Mouse (Mus musculus) gonadal fat pad, adult 2 months (tissue): ENCODE measurements at regions not wholly inside any gene's neighbourhood (a gene's known extent, or its start where the extent isn't known, plus 50 kb on each side); places are given as distances from the start of the nearest gene placed in this dataset.

Source experiments
- DNase-seq: peaks from one replicate; pipeline ENCODE4 v3.0.0-alpha.2; 2012; ENCODE audit warnings: low read depth

GRCm38 (mm10) chr2:137436161-137436560 lies 319.7 kb upstream of the Jag1 start:
- DNase-seq: no peak

GRCm38 (mm10) chr2:137422656-137423055 lies 306.2 kb upstream of the Jag1 start:
- DNase-seq: no peak

DNA sequence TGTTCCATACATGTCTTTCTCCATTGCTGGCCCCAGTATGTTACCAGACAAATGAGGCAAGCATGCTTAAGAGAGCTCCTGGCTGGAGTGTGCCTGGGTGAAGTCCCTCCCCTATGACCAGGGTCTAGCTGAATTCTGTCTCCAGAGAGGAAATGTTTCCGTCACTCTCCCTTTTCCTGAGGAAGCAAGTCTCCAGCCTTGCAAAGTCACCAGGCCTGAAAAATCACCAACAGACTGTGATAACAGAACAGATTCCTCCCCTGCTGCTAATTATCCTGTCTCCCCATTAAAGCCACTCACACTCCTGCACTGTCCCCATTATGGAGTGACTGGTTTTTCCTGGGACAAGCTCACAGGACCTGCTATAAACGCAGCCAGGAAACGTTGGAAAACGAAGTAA lies 303.2 kb upstream of the Jag1 start:
- no peak for DNase-seq

DNA sequence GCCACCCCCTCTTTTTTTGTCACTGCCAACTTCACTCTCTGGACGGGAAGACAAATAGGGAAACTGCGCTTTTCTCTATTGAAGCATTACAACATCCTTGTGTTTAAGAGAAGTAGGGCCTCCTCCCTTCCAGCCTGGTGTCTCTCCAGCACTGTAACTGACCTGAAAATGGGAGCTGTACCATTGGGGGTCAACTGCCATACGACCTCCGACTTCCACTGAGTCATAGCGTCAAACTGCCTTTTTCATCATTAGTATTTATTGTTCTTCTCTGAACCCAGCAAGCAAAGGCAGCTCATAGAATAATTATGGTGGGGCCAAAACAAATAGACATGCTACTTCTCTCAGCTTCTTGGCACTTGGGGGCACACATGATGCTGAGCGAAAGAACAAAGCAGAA lies 301.2 kb upstream of the Jag1 start:
- DNase-seq: no peak

DNA sequence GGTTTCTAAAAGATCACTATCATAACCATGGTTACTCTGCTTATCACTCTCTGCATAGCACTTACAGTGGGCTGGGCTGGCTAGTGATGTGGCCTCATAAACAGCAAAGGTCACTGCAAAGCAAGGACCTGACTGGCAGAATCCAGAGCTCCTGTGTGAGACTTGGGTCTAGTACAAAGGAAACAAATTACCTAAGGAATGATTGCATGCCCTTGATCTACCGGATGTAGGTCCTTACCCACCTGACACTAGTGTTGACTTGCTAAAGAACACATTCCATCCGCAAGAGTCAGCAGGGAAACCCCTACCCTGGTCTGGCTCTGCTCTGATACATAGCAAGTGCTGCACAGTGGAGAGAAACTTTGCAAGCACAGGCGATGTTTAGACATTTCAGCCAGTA lies 297.0 kb upstream of the Jag1 start:
- no peak for DNase-seq

DNA sequence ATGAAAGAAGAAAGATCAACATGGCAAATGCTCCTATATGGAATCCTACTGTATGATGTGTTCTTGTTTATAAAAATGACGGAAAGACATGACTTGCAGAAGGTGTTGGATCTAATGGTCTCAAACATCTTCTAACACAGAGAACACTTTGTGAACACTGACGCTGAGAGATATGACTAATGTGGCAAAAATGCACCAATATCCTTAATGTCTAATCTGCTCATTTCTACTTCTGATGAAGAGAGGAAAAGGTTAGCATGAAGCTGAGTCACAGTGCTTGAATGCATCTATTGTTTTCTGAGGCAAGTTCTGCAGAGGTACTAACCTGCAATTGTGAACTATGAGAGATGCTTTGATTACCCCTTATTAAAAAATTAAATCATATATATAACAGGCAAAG lies 293.2 kb upstream of the Jag1 start:
- no peak for DNase-seq

- DNase-seq: no peak
Observed at GRCm38 (mm10) chr2:137408294-137408693, 291.9 kb upstream of the Jag1 start.

DNA sequence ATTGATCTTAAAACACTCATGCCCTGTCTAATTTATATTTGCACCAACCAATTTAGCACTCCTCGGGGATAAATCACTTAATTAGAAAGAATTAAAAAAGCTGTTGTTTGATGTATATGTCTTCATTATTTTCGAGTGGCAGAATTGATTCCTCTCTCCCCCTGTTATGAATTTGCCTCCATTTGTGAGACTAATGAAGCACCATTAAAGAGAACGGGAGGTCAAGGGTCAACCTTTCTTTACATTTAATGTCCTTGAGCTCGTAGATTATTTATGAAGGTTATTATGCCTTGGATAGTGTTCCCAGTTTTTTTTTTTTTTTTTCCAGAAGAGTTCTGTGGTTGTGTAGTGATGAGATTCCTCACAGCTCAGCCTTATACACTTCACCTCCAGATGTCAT lies 277.0 kb upstream of the Jag1 start:
- DNase-seq: no peak

- DNase-seq: no peak
Observed at GRCm38 (mm10) chr2:137379816-137380215, 263.4 kb upstream of the Jag1 start.

DNA sequence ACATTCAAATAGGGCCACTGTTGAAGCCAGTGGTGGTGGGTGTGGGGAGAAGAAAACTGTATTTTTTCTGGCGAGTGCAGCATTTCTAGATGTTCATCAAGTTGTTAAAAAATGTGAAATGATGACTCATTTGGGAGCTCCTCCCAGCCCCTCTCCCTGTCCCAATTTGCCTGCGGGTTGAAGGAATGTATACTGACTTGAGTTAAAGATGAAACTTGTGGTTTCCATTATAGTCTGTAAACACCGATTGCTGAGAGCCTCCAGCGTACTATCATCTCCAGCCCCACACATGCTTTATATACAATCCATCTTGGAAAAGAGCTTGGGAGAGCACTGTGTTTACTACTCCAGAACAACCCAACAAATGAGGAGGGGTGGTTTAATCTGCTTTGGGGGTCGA lies 258.9 kb upstream of the Jag1 start:
- no peak for DNase-seq

DNA sequence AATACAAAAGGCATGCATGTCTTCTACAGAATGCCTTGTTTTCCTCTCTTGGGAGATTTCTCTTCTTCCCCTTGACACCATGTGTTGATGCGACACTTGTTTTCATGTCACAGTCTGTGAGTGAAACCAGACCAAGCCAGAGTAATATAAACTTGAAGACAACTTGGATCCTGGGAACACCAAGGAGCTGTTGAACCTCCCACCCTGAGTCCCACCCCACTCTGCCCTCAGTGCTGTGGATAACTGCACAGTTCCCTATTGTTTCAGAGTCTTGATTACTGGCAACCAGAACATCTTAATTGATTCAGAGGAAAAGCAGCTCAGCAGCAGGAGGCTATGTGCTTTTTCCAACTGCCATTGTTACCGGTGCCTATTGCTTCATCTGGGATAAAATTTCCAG lies 254.6 kb upstream of the Jag1 start:
- no peak for DNase-seq

DNA sequence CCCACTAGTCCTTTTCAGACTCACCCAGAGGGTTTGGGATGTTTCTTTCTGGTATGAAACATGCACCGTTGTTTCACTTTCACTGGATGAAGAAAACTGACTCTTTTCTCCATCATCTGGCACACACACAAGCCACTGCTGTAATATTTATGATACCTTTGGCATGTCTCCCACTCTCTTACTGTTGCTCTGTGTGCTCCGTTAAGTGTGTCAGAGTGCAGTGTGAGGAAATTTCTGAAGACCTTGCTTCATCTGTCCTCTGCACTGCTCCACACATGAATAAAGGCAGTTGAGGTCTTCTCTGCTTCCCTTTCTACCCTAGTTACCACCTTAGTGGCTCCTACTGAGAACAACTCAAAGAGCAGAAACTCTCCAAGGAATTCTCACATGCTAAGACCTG lies 246.6 kb upstream of the Jag1 start:
- DNase-seq: peak; percentile 55

GRCm38 (mm10) chr2:137357181-137357738 lies 240.8 kb upstream of the Jag1 start:
- DNase-seq: no peak

GRCm38 (mm10) chr2:137343736-137344135 lies 227.3 kb upstream of the Jag1 start:
- DNase-seq: no peak

- no peak for DNase-seq
Observed at GRCm38 (mm10) chr2:137329995-137330394, 213.6 kb upstream of the Jag1 start.

DNA sequence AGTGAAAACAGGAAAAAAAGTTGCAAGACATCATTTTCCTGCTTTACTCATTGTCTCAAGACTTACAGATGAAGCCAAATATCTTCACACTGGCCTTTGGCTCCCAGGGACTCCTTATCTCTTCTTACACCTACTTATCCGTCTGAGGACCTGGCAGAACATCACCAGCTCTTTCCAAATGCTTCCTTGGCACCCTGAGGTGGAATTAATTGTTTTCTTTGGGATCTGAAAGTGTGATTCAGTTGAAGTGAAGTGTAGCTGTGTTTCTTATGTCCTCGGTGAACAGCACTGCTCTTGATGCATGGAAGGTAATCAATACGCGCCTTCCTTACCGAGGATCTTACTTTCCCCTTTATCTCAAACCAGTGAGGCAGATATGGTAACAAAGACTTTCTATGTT lies 207.0 kb upstream of the Jag1 start:
- peak; percentile 62 for DNase-seq

- DNase-seq: no peak
Observed at GRCm38 (mm10) chr2:137310511-137310910, 194.1 kb upstream of the Jag1 start.

GRCm38 (mm10) chr2:137308116-137308515 lies 191.7 kb upstream of the Jag1 start:
- DNase-seq: no peak

DNA sequence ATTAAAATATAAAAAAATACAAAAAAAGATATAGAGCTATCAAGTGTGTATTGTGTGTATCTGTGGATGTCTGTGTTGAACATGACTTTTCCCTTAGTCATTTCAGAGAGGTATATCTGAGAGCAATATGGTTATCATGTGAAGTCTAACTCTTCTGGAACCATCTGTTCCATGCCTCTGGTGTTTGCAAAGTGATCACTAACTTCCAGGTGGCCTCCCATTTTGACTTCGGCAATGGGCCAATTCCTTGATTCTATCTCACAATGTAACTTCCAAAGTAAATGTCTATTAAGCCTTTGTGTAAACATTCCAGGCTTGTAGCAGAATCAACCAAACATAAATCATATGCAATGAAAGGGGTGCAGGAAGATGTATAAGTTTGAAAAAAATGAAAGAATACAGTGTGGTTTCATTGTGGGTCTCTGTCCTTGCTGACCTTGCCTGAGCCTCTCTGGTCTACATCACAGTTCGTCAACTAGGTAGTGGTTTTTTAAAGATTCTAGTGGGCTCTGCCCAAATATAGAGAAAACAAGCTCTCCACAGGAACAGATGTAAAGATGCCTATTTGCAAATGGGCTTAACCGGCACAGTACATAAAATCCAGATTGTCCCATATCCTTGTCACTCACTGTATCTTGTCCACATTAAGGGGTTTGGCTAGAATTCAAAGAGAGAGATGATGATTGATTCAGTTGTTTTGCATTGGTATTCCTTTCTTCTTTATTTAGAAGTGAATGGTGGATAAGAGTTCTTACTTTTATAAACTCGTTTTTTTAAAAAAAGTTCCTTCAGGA lies 185.2 kb upstream of the Jag1 start:
- no peak for DNase-seq

DNA sequence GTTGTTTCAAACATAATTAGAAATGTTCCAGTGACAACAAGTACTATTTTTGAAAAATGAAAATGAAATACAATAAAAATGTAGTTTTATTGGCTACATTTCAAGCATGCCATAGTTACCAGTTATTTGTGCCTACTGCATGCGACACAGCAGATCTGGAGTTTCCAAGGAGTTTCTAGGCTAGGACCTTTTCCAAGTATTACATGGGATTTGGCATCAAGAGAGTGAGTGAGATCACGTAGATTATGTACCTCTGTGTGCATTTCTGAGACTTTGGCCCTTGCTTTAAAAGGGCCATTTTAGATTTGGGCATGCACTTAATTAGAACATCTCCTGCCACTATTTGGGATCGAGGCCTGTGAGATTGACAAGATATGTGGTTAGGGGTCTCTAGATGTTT lies 172.8 kb upstream of the Jag1 start:
- no peak for DNase-seq

- DNase-seq: no peak
Observed at GRCm38 (mm10) chr2:137271575-137272180, 155.2 kb upstream of the Jag1 start.

DNA sequence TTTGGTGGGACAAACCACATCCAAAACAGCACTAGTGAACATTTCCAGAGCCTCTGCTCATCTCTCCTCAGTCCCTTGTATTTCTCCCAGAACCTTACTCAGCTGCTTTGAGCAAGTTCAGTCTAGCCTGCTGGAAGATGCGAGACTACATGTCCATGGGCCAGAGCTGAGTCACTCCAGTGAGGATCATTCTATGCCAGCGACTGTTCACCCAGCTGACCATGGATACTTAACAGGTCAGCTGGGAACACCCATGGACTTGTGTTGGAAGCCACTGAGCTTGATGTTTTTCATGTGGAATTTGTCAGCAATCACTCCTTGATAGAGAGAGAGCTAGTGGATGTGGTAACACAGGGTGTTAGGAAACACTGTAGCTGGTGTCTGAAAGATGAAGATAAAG lies 146.5 kb upstream of the Jag1 start:
- no peak for DNase-seq

DNA sequence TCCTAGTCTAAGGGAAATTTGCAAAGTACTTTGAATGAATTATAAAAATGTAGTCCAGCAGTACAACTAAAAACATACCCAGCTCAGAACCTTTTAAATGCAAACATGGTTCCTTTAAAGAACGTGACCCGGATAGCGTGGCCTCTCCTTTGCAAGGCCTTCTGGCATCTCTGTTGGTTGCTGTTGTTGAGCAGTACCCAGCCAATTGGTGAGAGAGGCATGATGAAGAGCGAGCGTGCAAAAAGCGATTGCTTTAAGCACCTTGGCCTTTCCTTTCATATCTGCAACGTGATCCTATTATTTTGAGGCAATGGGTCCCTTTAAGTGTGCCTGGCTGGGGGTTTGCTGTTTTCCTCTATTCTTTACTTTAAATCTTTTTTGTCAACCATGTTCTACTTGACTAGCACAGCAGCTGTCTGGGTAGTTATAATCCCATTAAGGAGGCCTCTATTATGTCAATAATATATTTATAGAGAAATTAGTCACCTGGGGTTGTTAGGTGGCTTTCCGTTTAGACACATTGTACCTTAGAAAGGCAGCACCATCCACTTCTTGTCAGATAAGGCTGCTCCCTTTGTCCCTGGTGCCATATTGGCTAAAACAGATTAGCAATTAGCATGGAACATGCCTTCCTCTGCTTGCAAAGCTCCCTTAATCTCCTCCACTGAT lies 141.5 kb upstream of the Jag1 start:
- DNase-seq: no peak
